Mouse (Mus musculus) embryonic stem cell, embryonic (primary cell): Measurements from ENCODE around the gene Slc25a25.
"Not testable (repeated sequence)": the region's sequence is repeated elsewhere in the genome, so short reads cannot be mapped to it uniquely, and the experiment has no call there.

Experiments used
- CTCF ChIA-PET, 4 experiments: fragments of 300-600 bp in 2 of 4; fragments of 350-600 bp in 2 of 4; sonication (Branson Sonifier 250); formaldehyde crosslinking; loops; one replicate each; lab custom pipeline; 2022; ENCODE audit warnings: inconsistent platforms in 2 of 4; lab: Charles Lee
- POLR2A ChIA-PET, 4 experiments: fragments of 300-600 bp in 2 of 4; fragments of 350-600 bp in 2 of 4; sonication (Branson Sonifier 250); formaldehyde crosslinking; loops; one replicate each; lab custom pipeline; 2022; ENCODE audit warnings: antibody characterized with exemption in 4 of 4, inconsistent platforms in 1 of 4; lab: Charles Lee

The Slc25a25 gene

GRCm38 (mm10) chr2:32483179-32483875 lies 32.1 kb upstream of the Slc25a25 start:
- CTCF ChIA-PET, result interaction anchor here (0.6 to 1.6 kb wide), 34 partner anchors 8 to 361 kb away, joined by 3 to 13 read pairs (median 3); partner anchors contain the start of genes 9430097D07Rik (in 2 of the 4), Dpm2 (in 1 of the 4), Pip5kl1 (in 1 of the 4) and Slc25a25 (in 1 of the 4)
- POLR2A ChIA-PET, result interaction anchor here in 3 of 4 experiments (0.6 to 1.6 kb wide), 11 partner anchors 10 to 1620 kb away, joined by 3 to 10 read pairs (median 4); partner anchors contain the start of gene Slc25a25 (in 1 of the 3)

GRCm38 (mm10) chr2:32482351-32482750 lies 31.1 kb upstream of the Slc25a25 start:
- POLR2A ChIA-PET, result interaction anchor here in 2 of 4 experiments (1.3 to 1.6 kb wide), 2 partner anchors 31 to 61 kb away, joined by 3 to 6 read pairs; partner anchors contain the start of gene Slc25a25 (in 1 of the 2)
- CTCF ChIA-PET, result interaction anchor here in 2 of 4 experiments (0.9 to 1.5 kb wide), 9 partner anchors 9 to 348 kb away, joined by 3 to 13 read pairs (median 4); partner anchors contain the start of gene Dpm2 (in 1 of the 2)

- CTCF ChIA-PET, POLR2A ChIA-PET: not testable (repeated sequence)
Measured at GRCm38 (mm10) chr2:32475361-32475760, 24.1 kb upstream of the Slc25a25 start.

GRCm38 (mm10) chr2:32471681-32472061 lies 20.4 kb upstream of the Slc25a25 start:
- CTCF ChIA-PET, result interaction anchor here in 3 of 4 experiments (0.6 to 1.1 kb wide), 3 partner anchors 12 to 195 kb away, joined by 3 read pairs; no protein-coding TSS in a partner anchor
- POLR2A ChIA-PET, result interaction anchor here in 1 of 4 experiments (0.7 kb wide), 1 partner anchor 42 kb away, joined by 3 read pairs; no protein-coding TSS in a partner anchor

GRCm38 (mm10) chr2:32471001-32471680 lies 19.9 kb upstream of the Slc25a25 start:
- ChIA-PET CTCF (interaction anchor here in 3 of 4 experiments (0.6 to 1.1 kb wide), 3 partner anchors 12 to 196 kb away, joined by 3 read pairs; no protein-coding TSS in a partner anchor), POLR2A (interaction anchor here in 1 of 4 experiments (0.7 kb wide), 1 partner anchor 43 kb away, joined by 3 read pairs; no protein-coding TSS in a partner anchor)

- ChIA-PET POLR2A (interaction anchor here in 3 of 4 experiments (0.6 to 1.6 kb wide), 5 partner anchors 10 to 177 kb away, joined by 3 to 10 read pairs (median 3); partner anchors contain the start of genes Golga2 (in 1 of the 3) and Slc25a25 (in 1 of the 3)), CTCF (interaction anchor here in 2 of 4 experiments (0.8 to 2.6 kb wide), 5 partner anchors 21 to 60 kb away, joined by 3 to 7 read pairs (median 4); no protein-coding TSS in a partner anchor)
Measured at GRCm38 (mm10) chr2:32464212-32464891, 13.1 kb upstream of the Slc25a25 start.

GRCm38 (mm10) chr2:32463773-32464172 lies 12.5 kb upstream of the Slc25a25 start:
- ChIA-PET CTCF (interaction anchor here in 2 of 4 experiments (1.1 to 2.6 kb wide), 3 partner anchors 24 to 59 kb away, joined by 4 to 7 read pairs (median 5); no protein-coding TSS in a partner anchor), POLR2A (interaction anchor here in 2 of 4 experiments (0.6 to 1.6 kb wide), 3 partner anchors 9 to 176 kb away, joined by 3 to 10 read pairs (median 3); partner anchors contain the start of gene Golga2 (in 1 of the 2))

- ChIA-PET CTCF (interaction anchor here in 2 of 4 experiments (0.6 to 1.1 kb wide), 5 partner anchors 9 to 474 kb away, joined by 3 to 6 read pairs (median 4); no protein-coding TSS in a partner anchor), POLR2A (interaction anchor here (0.6 to 1.7 kb wide), 8 partner anchors 8 to 552 kb away, joined by 3 to 11 read pairs (median 4); partner anchors contain the start of gene Slc25a25 (in 2 of the 4))
Measured at GRCm38 (mm10) chr2:32459657-32460056, 8.4 kb upstream of the Slc25a25 start.

- CTCF ChIA-PET, result interaction anchor here in 2 of 4 experiments (1.2 to 1.8 kb wide), 2 partner anchors 31 to 54 kb away, joined by 3 read pairs; no protein-coding TSS in a partner anchor
- POLR2A ChIA-PET, result interaction anchor here in 1 of 4 experiments (1.4 kb wide), 1 partner anchor 93 kb away, joined by 3 read pairs; no protein-coding TSS in a partner anchor
Measured at GRCm38 (mm10) chr2:32458300-32458699, 7.1 kb upstream of the Slc25a25 start.

GRCm38 (mm10) chr2:32455101-32455500 lies 3.9 kb upstream of the Slc25a25 start:
- ChIA-PET POLR2A (interaction anchor here in 2 of 4 experiments (1.2 to 3.0 kb wide), 7 partner anchors 9 to 280 kb away, joined by 3 to 15 read pairs (median 7); no protein-coding TSS in a partner anchor), CTCF (interaction anchor here in 2 of 4 experiments (0.6 to 2.4 kb wide), 6 partner anchors 11 to 147 kb away, joined by 3 to 8 read pairs (median 4); no protein-coding TSS in a partner anchor)

GRCm38 (mm10) chr2:32454633-32455032 lies 3.4 kb upstream of the Slc25a25 start:
- ChIA-PET POLR2A (interaction anchor here in 2 of 4 experiments (1.1 to 3.0 kb wide), 5 partner anchors 9 to 279 kb away, joined by 3 to 15 read pairs (median 3); no protein-coding TSS in a partner anchor), CTCF (interaction anchor here in 2 of 4 experiments (0.7 to 2.4 kb wide), 4 partner anchors 34 to 147 kb away, joined by 3 to 6 read pairs (median 4); no protein-coding TSS in a partner anchor)

GRCm38 (mm10) chr2:32453641-32454303 lies 2.5 kb upstream of the Slc25a25 start:
- ChIA-PET CTCF (interaction anchor here in 2 of 4 experiments (0.6 to 2.4 kb wide), 6 partner anchors 33 to 388 kb away, joined by 3 to 6 read pairs (median 4); no protein-coding TSS in a partner anchor), POLR2A (interaction anchor here in 3 of 4 experiments (0.6 to 3.0 kb wide), 9 partner anchors 10 to 171 kb away, joined by 3 to 15 read pairs (median 3); partner anchors contain the start of gene St6galnac4 (in 1 of the 3))

GRCm38 (mm10) chr2:32452441-32452971 lies 1.3 kb upstream of the Slc25a25 start:
- CTCF ChIA-PET, result interaction anchor here in 2 of 4 experiments (0.5 to 2.4 kb wide), 16 partner anchors 10 to 394 kb away, joined by 3 to 19 read pairs (median 4); no protein-coding TSS in a partner anchor

GRCm38 (mm10) chr2:32451870-32452372 lies 676 bp upstream of the Slc25a25 start:
- ChIA-PET CTCF (interaction anchor here in 2 of 4 experiments (1.0 to 2.4 kb wide), 16 partner anchors 9 to 169 kb away, joined by 3 to 19 read pairs (median 4); no protein-coding TSS in a partner anchor), POLR2A (interaction anchor here (0.6 to 2.5 kb wide), 36 partner anchors 8 to 764 kb away, joined by 3 to 19 read pairs (median 4); partner anchors contain the start of genes Abl1 (in 1 of the 4), Dpm2 (in 1 of the 4), Fam102a (in 1 of the 4) and St6galnac4 (in 1 of the 4))

More at GRCm38 (mm10) chr2:32452441-32452971, 1.3 kb upstream of the Slc25a25 start:
- POLR2A ChIA-PET, result interaction anchor here in 3 of 4 experiments (0.6 to 2.5 kb wide), 21 partner anchors 11 to 305 kb away, joined by 3 to 19 read pairs (median 4); partner anchors contain the start of genes Dpm2 (in 1 of the 3), St6galnac4 (in 1 of the 3) and Swi5 (in 1 of the 3)
